Mouse (Mus musculus) C2C12 (cell line): Measurements from ENCODE around the gene Brwd1. TPM values are rescaled to one million over a fixed set of nuclear protein-coding genes. Genes with fewer than 3 reads are reported as not detected.

Source experiments
- H3K27me3 ChIP-seq: one replicate; pipeline ENCODE4 v1.6.1; 2011; ENCODE audit not compliant: control insufficient read depth, insufficient read depth, insufficient read length
- H3K36me3 ChIP-seq: one replicate; pipeline ENCODE4 v1.6.1; 2011; ENCODE audit not compliant: control insufficient read depth, insufficient read depth
- H3K4me3 ChIP-seq: one replicate; pipeline ENCODE4 v1.5.1; 2011; ENCODE audit warnings: mild to moderate bottlenecking, control low read depth; ENCODE audit not compliant: poor library complexity, insufficient read depth, severe bottlenecking
- H3K79me2 ChIP-seq: one replicate; pipeline ENCODE4 v1.6.1; 2011; ENCODE audit not compliant: control insufficient read depth, insufficient read depth
- H3K79me3 ChIP-seq: one replicate; pipeline ENCODE4 v1.6.1; 2011; ENCODE audit warnings: low read depth, control low read depth
- H3ac ChIP-seq: one replicate; pipeline ENCODE3; 2011; ENCODE audit warnings: low read depth; ENCODE audit not compliant: control insufficient read depth, insufficient read length
- CEBPB ChIP-seq: IDR thresholded peaks from one replicate; pipeline ENCODE4 v1.6.1; 2011; ENCODE audit warnings: low read depth, mild to moderate bottlenecking, control low read depth, moderate library complexity
- CTCF ChIP-seq: IDR thresholded peaks from one replicate; pipeline ENCODE4 v1.5.1; 2011; ENCODE audit not compliant: control insufficient read depth, insufficient read depth, insufficient read length
- FOSL1 ChIP-seq: IDR thresholded peaks from one replicate; pipeline ENCODE4 v1.8.0; 2011; ENCODE audit warnings: mild to moderate bottlenecking, low read length; ENCODE audit not compliant: poor library complexity, insufficient read depth, severe bottlenecking
- MAX ChIP-seq: IDR thresholded peaks from one replicate; pipeline ENCODE4 v1.6.1; 2011; ENCODE audit warnings: mild to moderate bottlenecking, control low read depth
- MYOD1 ChIP-seq: IDR thresholded peaks from one replicate; pipeline ENCODE4 v1.6.1; 2011; ENCODE audit warnings: low read depth; ENCODE audit not compliant: control insufficient read depth, insufficient read length
- MYOG ChIP-seq: IDR thresholded peaks from one replicate; pipeline ENCODE4 v1.6.1; 2011; ENCODE audit not compliant: control insufficient read depth, insufficient read length; ENCODE audit errors: extremely low read depth
- USF1 ChIP-seq: IDR thresholded peaks from one replicate; pipeline ENCODE4 v1.6.1; 2011; ENCODE audit warnings: low read depth, mild to moderate bottlenecking, control low read depth, moderate library complexity
- microRNA-seq: library from miRNA; unstranded; fragments of <30 nt; microRNA quantifications from one replicate; pipeline ENCODE4, GENCODE M21; 2019; ENCODE audit warnings: borderline microRNAs expressed
- polyA plus RNA-seq: library from polyadenylated mRNA; unstranded; fragments of >200 nt; fragmentation: generic; extraction: Trizol; gene quantifications from one replicate; pipeline ENCODE4 v1.2.1, GENCODE M21; 2012; ENCODE audit warnings: missing spikeins

The Brwd1 gene
- polyA plus RNA-seq, 1 experiment = 11.1 TPM

- TF ChIP-seq MYOD1 = no peak
- no peak for TF ChIP-seq MAX
- Histone ChIP-seq H3K4me3 (no peak overlapping the region), H3K27me3 (no peaks in the 10 kb centered on the region), H3ac (no peak overlapping the region), H3K79me3 (no peaks in the 10 kb centered on the region), H3K79me2 (no peaks in the 10 kb centered on the region), H3K36me3 (no peaks in the 10 kb centered on the region)
Observed at GRCm38 (mm10) chr16:95954341-95954740, 128.0 kb downstream of the Brwd1 start.

DNA sequence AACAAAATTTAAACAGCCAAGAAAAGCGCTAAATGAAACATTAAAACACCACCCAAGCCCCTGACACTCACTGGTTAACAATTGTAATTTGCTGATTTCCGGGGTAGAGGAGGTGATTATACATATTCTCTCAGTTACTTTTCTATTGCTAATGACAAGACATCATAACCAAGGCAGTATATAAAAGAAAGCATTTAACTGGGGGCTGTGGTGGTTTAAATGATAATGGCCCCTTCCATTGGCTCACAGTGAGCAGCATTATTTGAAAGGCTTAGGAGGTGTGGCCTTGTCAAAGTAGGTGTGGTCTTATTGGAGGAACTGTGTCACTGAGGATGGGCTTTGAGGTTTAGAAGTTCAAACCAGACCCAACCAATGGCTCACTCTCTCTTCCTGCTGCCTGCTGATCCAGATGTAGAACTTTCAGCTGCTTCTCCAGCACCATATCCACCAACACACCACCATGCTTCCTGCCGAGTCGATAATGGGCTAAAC lies 129.1 kb downstream of the Brwd1 start:
- Histone ChIP-seq H3K27me3 (no peaks in the 10 kb centered on the region), H3K79me2 (no peaks in the 10 kb centered on the region), H3K36me3 (no peaks in the 10 kb centered on the region), H3ac (no peak overlapping the region), H3K79me3 (no peaks in the 10 kb centered on the region), H3K4me3 (no peak overlapping the region)
- TF ChIP-seq USF1 = no peak
- no peak for TF ChIP-seq CTCF

- Histone ChIP-seq H3K36me3 (no peaks in the 10 kb centered on the region), H3K79me3 (no peaks in the 10 kb centered on the region), H3ac (no peak overlapping the region), H3K79me2 (no peaks in the 10 kb centered on the region), H3K27me3 (no peaks in the 10 kb centered on the region), H3K4me3 (no peak overlapping the region)
- no peak for TF ChIP-seq CTCF
Observed at GRCm38 (mm10) chr16:95951471-95951870, 130.9 kb downstream of the Brwd1 start.

- Histone ChIP-seq H3ac (no peak overlapping the region), H3K36me3 (no peaks in the 10 kb centered on the region), H3K79me2 (no peaks in the 10 kb centered on the region), H3K27me3 (no peaks in the 10 kb centered on the region), H3K4me3 (no peak overlapping the region), H3K79me3 (no peaks in the 10 kb centered on the region)
- TF ChIP-seq CTCF (peak; percentile 68), USF1 (no peak), FOSL1 (no peak), MAX (peak; percentile 43)
Observed at GRCm38 (mm10) chr16:95945389-95946311, 136.7 kb downstream of the Brwd1 start.

- no peaks in the 10 kb centered on the region for H3K36me3 ChIP-seq
- no peak for TF ChIP-seq MAX
- no peak for TF ChIP-seq CTCF
- no peak for TF ChIP-seq MYOG
- TF ChIP-seq FOSL1 = no peak
- no peak for TF ChIP-seq MYOD1
- no peak for TF ChIP-seq USF1
- no peak for TF ChIP-seq CEBPB
- H3K4me3 ChIP-seq = no peak overlapping the region
- H3K27me3 ChIP-seq = no peaks in the 10 kb centered on the region
- no peak overlapping the region for H3ac ChIP-seq
- no peaks in the 10 kb centered on the region for H3K79me2 ChIP-seq
- no peaks in the 10 kb centered on the region for H3K79me3 ChIP-seq
Observed at GRCm38 (mm10) chr16:95943186-95943585, 139.1 kb downstream of the Brwd1 start.

Small RNAs within 50 kb of the gene (microRNA-seq; reads per million reads assigned to microRNA genes)
- gene Gm27833 = not detected

Other genes starting within 250 kb of the Brwd1 start
- 61.0 TPM for gene Psmg1, start 91.6 kb downstream of the Brwd1 start, polyA plus RNA-seq
- gene Hmgn1, start 45.2 kb upstream of the Brwd1 start, polyA plus RNA-seq = 325 TPM
- gene Wrb, start 62.9 kb upstream of the Brwd1 start, polyA plus RNA-seq = 58.0 TPM
- gene Lca5l, start 109.7 kb upstream of the Brwd1 start, polyA plus RNA-seq = 0.25 TPM
- 10.3 TPM for gene Sh3bgr, start 117.9 kb upstream of the Brwd1 start, polyA plus RNA-seq
- gene B3galt5, start 153.3 kb upstream of the Brwd1 start, polyA plus RNA-seq = 0.01 TPM